Mouse (Mus musculus) hindbrain, embryonic 15.5 days (tissue): Measurements from ENCODE around the gene Slc25a33. TPM values are rescaled to one million over a fixed set of nuclear protein-coding genes. Genes with fewer than 3 reads are reported as not detected.
A peak's percentile ranks its signal among the peaks of the same experiment; 100 is the strongest.

Experiments used
- ATAC-seq: fragments of 200-750 bp; cut with Nextera tagmentation; 2 replicates; pipeline ENCODE4 v1.8.0; 2017; ENCODE audit warnings: low read depth, moderate number of reproducible peaks, moderate TSS enrichment; ENCODE audit not compliant: low FRiP score
- H3K27ac ChIP-seq: fragments of 300-500 bp; sonication (generic); replicated peaks from 2 replicates; pipeline ENCODE4 v1.5.1; 2015; ENCODE audit warnings: mild to moderate bottlenecking, inconsistent platforms
- H3K27me3 ChIP-seq: fragments of 300-500 bp; sonication (generic); 2 replicates; pipeline ENCODE4 v1.6.1; 2015; ENCODE audit warnings: control low read depth, inconsistent platforms
- H3K36me3 ChIP-seq: fragments of 300-500 bp; sonication (generic); 2 replicates; pipeline ENCODE4 v1.6.1; 2015; ENCODE audit warnings: control low read depth, inconsistent platforms
- H3K4me1 ChIP-seq: fragments of 300-500 bp; sonication (generic); replicated peaks from 2 replicates; pipeline ENCODE4 v1.6.1; 2015; ENCODE audit warnings: control low read depth, inconsistent platforms
- H3K4me2 ChIP-seq: fragments of 300-500 bp; sonication (generic); 2 replicates; pipeline ENCODE4 v1.6.1; 2015; ENCODE audit warnings: moderate library complexity, mild to moderate bottlenecking, inconsistent platforms
- H3K4me3 ChIP-seq: fragments of 300-500 bp; sonication (generic); 2 replicates; pipeline ENCODE4 v1.5.1; 2015; ENCODE audit warnings: mild to moderate bottlenecking, inconsistent platforms
- H3K9ac ChIP-seq: fragments of 300-500 bp; sonication (generic); 2 replicates; pipeline ENCODE4 v1.6.1; 2015; ENCODE audit warnings: inconsistent platforms
- H3K9me3 ChIP-seq: fragments of 300-500 bp; sonication (generic); 2 replicates; pipeline ENCODE4 v1.6.1; 2016; ENCODE audit warnings: control low read depth, inconsistent platforms
- WGBS: fragments of 180-500 bp; shearing (Covaris S2); methylation state at CpG from one replicate; pipeline ENCODE4 v1.1.7; 2015; 5-methylcytosine and 5-hydroxymethylcytosine counted together
- polyA plus RNA-seq: library from polyadenylated mRNA; unstranded; fragments of >200 nt; fragmentation: Nextera tagmentation; extraction: Ambion mirVana; gene quantifications from 2 replicates; pipeline ENCODE4 v1.2.1, GENCODE M21; 2015

The Slc25a33 gene
- polyA plus RNA-seq, 1 experiment from 2014 or later, result 36.5 TPM

DNA sequence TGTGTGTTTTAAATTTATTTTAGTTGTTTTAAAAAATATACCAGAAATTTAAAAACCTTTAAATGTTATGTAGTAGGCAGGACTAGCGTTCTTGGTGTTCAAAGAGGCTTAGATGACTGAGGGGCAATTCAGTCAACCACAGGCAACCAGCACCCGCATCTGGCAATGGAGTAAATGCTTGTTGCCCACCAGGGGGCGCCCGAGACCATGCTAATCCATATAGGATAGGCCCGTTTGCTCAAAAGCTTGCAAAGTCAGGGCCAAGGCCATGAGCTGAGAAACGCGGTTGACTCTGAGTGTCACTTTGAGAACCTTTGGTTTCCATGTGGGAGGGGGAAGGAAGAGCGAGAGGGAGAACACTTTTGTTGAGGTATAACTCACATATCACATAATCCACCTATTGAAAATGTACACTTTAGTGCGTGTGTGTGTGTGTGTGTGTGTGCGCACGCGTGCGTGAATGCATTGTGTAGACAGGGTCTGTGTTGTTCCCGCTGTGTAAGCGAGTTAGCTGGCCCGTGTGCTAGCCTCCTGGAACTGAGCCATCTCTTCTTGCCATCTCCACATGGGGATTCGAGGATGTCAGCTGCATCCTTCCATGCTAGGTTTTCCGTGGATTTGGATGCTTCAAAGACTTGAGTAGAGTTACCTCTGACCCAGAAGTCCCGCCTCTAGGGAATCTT is 32.8 kb upstream of the Slc25a33 start:
- Histone ChIP-seq H3K9ac (no peak overlapping the region), H3K27ac (no peak overlapping the region), H3K9me3 (no peaks in the 10 kb centered on the region), H3K27me3 (peaks cover 8% of the 10 kb centered on the region), H3K36me3 (no peaks in the 10 kb centered on the region), H3K4me3 (no peak overlapping the region), H3K4me1 (peaks cover 4% of the 10 kb centered on the region; the same call in 1 of the 2 replicates), H3K4me2 (no peak overlapping the region)
- peak; percentile 89 for ATAC-seq
- WGBS, result 45% methylated on average over 19 of the region's 19 CpGs

DNA sequence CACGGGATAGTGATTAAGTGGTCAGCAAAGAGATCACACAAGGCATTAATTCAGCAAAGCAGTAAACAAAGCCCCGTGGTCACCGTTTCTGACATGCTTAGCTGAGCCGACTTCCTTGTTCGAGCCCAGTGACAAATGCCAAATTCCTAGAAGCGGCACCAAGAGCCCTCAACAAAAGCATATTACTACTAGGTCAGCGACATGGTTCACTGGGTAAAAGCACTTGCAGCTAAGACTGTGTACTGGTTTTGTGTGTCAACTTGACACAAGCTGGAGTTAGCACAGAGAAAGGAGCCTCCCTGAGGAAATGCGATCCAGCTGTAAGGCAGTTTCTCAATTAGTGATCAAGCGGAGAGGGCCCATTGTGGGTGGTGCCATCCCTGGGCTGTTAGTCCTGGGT is 28.2 kb upstream of the Slc25a33 start:
- WGBS, result 20% methylated on average over 9 of the region's 9 CpGs
- H3K27ac ChIP-seq, result no peak overlapping the region
- H3K4me3 ChIP-seq, result no peak overlapping the region
- no peaks in the 10 kb centered on the region for H3K27me3 ChIP-seq
- H3K36me3 ChIP-seq, result no peaks in the 10 kb centered on the region
- H3K9me3 ChIP-seq, result no peaks in the 10 kb centered on the region
- H3K4me1 ChIP-seq, result peaks cover 6% of the 10 kb centered on the region; the same call in 1 of the 2 replicates
- ATAC-seq, result no peak
- no peak overlapping the region for H3K9ac ChIP-seq
- H3K4me2 ChIP-seq, result no peak overlapping the region

DNA sequence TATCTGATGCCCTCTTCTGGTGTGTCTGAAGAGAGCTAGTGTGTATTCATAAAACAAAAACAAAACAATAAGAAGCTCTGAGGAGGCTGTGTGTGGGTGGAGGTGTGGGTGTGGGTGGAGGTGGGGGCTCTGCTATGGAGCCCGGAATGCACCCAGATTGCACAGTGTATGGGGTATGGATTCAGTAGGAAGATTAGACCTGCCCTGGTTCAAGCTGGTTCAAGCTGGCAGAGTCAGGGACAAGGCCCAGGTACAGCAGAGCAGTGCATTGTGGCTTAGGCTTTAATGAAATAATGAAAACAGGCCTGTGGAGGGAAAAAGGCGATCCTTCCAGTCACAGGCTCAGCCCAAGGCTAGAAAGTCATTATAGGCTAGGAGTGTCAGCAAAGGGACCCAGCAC is 26.5 kb upstream of the Slc25a33 start:
- Histone ChIP-seq H3K4me3 (no peak overlapping the region), H3K9me3 (no peaks in the 10 kb centered on the region), H3K36me3 (no peaks in the 10 kb centered on the region), H3K27ac (no peak overlapping the region), H3K4me2 (no peak overlapping the region), H3K27me3 (no peaks in the 10 kb centered on the region), H3K9ac (no peak overlapping the region), H3K4me1 (0 out of 2 replicates have a peak, but pooled peaks cover 6% of the 10 kb centered on the region)
- 88% methylated on average over 2 of the region's 2 CpGs for WGBS
- ATAC-seq, result no peak

DNA sequence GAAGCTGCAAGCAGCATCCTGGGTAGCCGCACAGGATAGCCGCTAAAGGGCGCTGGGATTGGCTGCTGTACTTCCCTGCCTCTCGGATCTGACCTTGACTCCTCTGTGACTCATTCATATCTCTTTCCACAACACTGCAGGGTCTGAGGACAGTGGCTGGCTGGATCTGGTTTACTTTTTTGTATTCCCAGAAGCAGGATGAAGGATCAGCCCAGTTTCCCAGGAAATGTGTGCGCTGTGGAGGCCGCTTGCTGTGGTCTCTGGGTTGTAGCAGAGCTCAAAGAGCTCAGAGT is 26.0 kb upstream of the Slc25a33 start:
- WGBS, result 80% methylated on average over 6 of the region's 6 CpGs
- H3K27me3 ChIP-seq, result no peaks in the 10 kb centered on the region
- no peaks in the 10 kb centered on the region for H3K9me3 ChIP-seq
- H3K4me3 ChIP-seq, result no peak overlapping the region
- H3K9ac ChIP-seq, result no peak overlapping the region
- H3K4me1 ChIP-seq, result 0 out of 2 replicates have a peak, but pooled peaks cover 6% of the 10 kb centered on the region
- no peaks in the 10 kb centered on the region for H3K36me3 ChIP-seq
- H3K27ac ChIP-seq, result no peak overlapping the region
- no peak for ATAC-seq
- no peak overlapping the region for H3K4me2 ChIP-seq

DNA sequence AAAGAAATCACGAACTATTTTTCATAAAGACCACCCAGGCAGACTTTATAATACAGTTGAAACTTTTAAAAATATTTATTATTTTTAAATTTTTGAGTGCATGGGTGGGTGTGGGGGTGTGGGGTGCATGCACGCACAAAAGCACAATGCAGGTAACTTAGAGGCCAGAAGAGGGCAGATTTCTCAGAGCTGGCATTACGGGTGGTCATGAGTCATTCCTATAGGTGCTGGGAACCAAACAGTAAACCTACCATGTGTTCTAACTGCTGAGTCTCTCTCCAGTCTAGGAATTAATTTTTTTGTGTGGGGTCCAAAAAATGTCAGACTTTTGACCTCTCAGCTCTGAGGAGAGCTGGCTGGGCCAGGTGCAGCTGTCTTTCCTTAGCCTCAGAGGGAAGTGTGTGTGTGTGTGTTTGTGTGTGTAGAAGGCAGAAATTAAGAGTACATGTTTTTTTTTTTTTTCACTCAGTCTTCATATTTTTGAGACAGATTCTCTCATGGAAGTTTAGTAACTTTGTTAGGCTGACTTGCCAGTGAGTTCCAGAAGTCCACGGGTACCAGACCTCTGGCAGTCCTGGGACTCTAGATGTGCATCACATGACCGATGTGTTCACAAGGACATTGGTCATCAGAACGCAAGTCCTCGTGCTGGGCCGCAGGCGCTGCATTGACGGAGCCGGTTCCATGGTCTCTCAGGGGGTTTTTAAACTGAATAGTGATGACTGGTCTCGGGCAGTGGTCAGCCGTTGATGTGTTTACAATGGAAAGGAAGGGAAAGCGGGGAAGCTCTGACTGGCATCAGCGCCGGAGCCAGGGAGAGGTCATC is 25.5 kb upstream of the Slc25a33 start:
- Histone ChIP-seq H3K9ac (no peak overlapping the region), H3K9me3 (no peaks in the 10 kb centered on the region), H3K4me3 (no peak overlapping the region), H3K4me2 (no peak overlapping the region), H3K4me1 (0 out of 2 replicates have a peak, but pooled peaks cover 6% of the 10 kb centered on the region), H3K36me3 (no peaks in the 10 kb centered on the region), H3K27ac (no peak overlapping the region), H3K27me3 (no peaks in the 10 kb centered on the region)
- no peak for ATAC-seq
- WGBS, result 76% methylated on average over 16 of the region's 16 CpGs

DNA sequence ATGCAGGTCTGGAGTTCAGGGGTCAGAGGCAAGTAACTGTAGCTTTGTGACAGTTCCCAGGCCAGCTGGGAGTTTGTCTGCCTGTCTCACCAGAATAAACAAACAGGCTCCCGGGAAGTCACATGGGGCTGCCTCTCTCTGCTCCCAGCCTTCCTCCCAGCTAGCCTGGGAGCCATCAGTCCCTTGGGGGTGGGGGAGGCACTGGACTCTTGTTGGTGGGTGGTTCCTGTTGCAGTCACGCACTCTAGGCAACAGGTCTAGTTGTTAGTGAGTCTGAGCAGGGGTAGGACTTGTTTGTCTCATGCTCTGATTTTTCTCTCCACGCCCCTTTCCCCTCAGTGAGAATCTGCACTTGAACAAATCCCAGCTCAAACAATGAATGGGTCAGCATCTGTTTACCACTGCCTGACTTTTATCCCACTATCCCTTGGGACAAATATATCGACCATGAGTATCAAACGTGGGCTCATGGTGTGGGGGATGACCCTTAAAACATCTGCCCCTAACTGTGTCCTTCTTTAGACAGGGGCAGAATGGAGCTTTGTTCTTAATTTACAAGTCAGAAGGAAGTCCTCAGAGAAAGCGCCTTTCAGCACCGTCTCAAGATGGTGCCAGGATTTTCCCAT is 24.7 kb upstream of the Slc25a33 start:
- no peaks in the 10 kb centered on the region for H3K27me3 ChIP-seq
- H3K9ac ChIP-seq, result no peak overlapping the region
- H3K4me2 ChIP-seq, result no peak overlapping the region
- no peak for ATAC-seq
- H3K9me3 ChIP-seq, result no peaks in the 10 kb centered on the region
- no peaks in the 10 kb centered on the region for H3K36me3 ChIP-seq
- WGBS, result 22% methylated on average over 7 of the region's 7 CpGs
- H3K27ac ChIP-seq, result no peak overlapping the region
- H3K4me1 ChIP-seq, result 0 out of 2 replicates have a peak, but pooled peaks cover 6% of the 10 kb centered on the region
- no peak overlapping the region for H3K4me3 ChIP-seq

DNA sequence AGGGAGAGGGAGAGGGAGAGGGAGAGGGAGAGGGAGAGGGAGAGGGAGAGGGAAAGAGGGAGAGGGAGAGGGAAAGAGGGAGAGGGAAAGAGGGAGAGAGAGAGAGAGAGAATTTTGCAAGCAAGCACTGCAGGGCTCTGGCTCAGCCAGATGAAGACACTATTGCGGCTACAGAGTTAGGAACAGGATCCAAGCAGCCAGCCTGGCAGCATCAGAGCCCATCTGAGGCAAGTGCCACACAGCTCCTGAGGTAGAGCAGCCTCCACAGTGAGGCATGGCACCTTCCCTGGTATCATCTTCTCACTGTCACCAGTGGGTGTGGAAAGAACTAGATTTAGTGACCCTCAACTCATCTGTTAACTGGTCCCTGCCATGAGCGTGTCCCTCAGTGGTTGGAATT is 24.0 kb upstream of the Slc25a33 start:
- Histone ChIP-seq H3K9ac (no peak overlapping the region), H3K9me3 (no peaks in the 10 kb centered on the region), H3K4me2 (no peak overlapping the region), H3K27ac (no peak overlapping the region), H3K27me3 (no peaks in the 10 kb centered on the region), H3K4me1 (0 out of 2 replicates have a peak, but pooled peaks cover 6% of the 10 kb centered on the region), H3K36me3 (no peaks in the 10 kb centered on the region), H3K4me3 (no peak overlapping the region)
- WGBS, result 53% methylated on average over 2 of the region's 2 CpGs
- ATAC-seq, result no peak

DNA sequence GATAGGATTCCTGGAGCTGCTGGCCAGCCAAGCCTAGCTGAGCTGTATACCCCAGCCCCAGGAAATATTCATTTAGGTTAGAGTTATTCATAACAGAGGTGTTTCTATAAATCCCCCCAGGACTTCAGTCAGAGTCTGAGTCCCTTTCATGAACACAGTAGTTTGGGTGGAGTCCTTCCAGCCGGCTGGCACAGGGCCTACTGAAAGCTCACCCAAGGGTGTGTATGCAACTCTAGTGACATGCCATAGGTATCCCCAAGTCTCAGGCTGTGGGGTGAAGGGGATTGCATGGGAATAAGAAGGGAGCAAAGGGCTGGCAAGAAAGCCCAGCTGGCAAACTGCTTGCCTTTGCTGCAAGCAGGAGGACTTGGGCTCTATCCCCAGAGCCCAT is 23.1 kb upstream of the Slc25a33 start:
- H3K9ac ChIP-seq, result no peak overlapping the region
- H3K4me1 ChIP-seq, result 0 out of 2 replicates have a peak, but pooled peaks cover 6% of the 10 kb centered on the region
- WGBS, result 68% methylated on average over 1 of the region's 1 CpGs
- no peak overlapping the region for H3K27ac ChIP-seq
- H3K4me2 ChIP-seq, result no peak overlapping the region
- ATAC-seq, result no peak
- H3K36me3 ChIP-seq, result no peaks in the 10 kb centered on the region
- no peak overlapping the region for H3K4me3 ChIP-seq
- no peaks in the 10 kb centered on the region for H3K9me3 ChIP-seq
- H3K27me3 ChIP-seq, result no peaks in the 10 kb centered on the region

DNA sequence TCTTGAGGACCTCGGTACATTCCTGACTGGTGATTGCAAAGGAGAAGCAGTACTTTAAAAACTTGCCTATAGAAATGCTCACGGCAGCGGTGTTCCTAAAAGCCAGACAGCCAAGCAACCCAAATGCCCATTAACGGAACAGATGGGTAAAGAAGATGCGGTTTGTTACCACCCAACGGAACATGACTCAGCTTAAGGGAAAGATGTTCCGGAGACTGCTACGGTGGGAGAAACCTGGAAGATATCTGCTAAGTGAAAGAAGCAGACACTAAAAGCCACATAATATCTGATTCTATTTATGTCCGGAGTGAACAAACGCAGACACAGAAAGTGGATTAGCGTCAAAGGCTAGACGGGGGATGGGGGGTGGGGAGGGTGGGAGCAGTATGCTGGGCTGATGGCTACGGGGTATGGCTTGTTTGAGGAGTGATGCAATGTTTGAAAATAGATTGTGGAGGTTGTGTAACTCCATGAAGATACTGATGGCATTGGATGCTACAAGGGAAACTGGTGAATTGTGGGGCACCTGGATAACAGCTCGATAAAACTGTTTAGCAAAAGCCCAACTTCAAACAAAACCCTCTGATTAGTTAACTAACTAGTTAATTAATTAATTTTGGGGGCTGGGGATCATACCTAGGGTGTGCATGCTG is 22.6 kb upstream of the Slc25a33 start:
- H3K9ac ChIP-seq, result no peak overlapping the region
- no peaks in the 10 kb centered on the region for H3K9me3 ChIP-seq
- WGBS, result 81% methylated on average over 14 of the region's 14 CpGs
- H3K4me2 ChIP-seq, result no peak overlapping the region
- 0 out of 2 replicates have a peak, but pooled peaks cover 6% of the 10 kb centered on the region for H3K4me1 ChIP-seq
- ATAC-seq, result no peak
- H3K27me3 ChIP-seq, result no peaks in the 10 kb centered on the region
- H3K4me3 ChIP-seq, result no peak overlapping the region
- no peak overlapping the region for H3K27ac ChIP-seq
- no peaks in the 10 kb centered on the region for H3K36me3 ChIP-seq

DNA sequence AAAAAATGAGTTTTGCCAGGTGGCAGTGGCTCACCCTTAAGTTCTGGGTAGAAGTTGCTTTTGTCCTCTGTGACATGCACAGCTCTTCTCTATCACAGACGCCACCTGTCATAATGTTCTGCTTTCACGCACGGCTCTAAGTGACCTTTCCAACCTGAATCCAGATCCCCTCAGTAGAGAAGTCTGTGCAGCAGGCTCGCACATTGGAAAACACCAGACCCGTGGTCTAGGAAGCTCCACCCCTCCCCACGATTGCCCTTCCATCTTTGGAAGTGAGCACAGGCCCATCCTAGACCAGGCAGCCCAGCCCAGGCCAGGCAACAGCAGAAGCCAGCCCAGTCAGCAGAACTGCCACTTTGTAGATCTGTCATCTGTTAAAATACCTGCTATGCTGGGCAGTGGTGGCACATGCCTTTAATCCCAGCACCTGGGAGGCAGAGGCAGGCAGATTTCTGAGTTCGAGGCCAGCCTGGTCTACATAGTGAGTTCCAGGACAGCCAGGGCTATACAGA is 20.9 kb upstream of the Slc25a33 start:
- ATAC-seq, result no peak
- Histone ChIP-seq H3K9ac (no peak overlapping the region), H3K4me1 (peaks cover 15% of the 10 kb centered on the region; the same call in 1 of the 2 replicates), H3K27me3 (no peaks in the 10 kb centered on the region), H3K4me3 (no peak overlapping the region), H3K27ac (no peak overlapping the region), H3K9me3 (no peaks in the 10 kb centered on the region), H3K36me3 (no peaks in the 10 kb centered on the region), H3K4me2 (no peak overlapping the region)
- 89% methylated on average over 7 of the region's 7 CpGs for WGBS

DNA sequence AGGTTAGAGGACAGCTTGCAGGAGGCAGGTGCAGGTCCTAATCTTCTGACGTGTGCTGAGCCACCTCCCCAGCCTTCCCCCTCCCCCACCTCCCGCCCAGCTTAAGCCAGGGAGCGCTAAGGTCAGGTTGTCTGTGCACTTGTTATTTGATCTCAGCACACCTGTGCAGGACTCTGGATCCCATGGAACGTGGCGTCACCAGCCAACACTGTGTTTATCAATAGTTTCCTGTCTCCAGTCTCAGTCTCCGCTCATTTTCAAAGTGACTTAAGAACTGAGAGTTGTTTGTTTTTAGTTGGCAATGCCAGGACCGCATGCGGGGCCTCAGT is 19.9 kb upstream of the Slc25a33 start:
- Histone ChIP-seq H3K27me3 (no peaks in the 10 kb centered on the region), H3K9me3 (no peaks in the 10 kb centered on the region), H3K27ac (no peak overlapping the region), H3K4me3 (no peak overlapping the region), H3K4me1 (peaks cover 19% of the 10 kb centered on the region; the same call in 1 of the 2 replicates), H3K9ac (no peak overlapping the region), H3K36me3 (no peaks in the 10 kb centered on the region), H3K4me2 (no peak overlapping the region)
- 61% methylated on average over 7 of the region's 8 CpGs for WGBS
- no peak for ATAC-seq
